Mouse (Mus musculus): ENCODE data around the gene Chad. TPM values are rescaled to one million over a fixed set of nuclear protein-coding genes. Genes with fewer than 3 reads are reported as not detected.

Chad gene
- total RNA-seq, 1 experiment, result not detected

GRCm38 (mm10) chr11:94575036-94575435 lies 10.2 kb downstream of the Chad start:
- no peak for DNase-seq (ENCODE audit: low read depth, low spot score)
- peaks cover 4% of the 10 kb centered on the region; the same call in 1 of the 2 replicates for H3K36me3 ChIP-seq (ENCODE audit: control insufficient read depth, insufficient read depth, low read length, poor library complexity, severe bottlenecking)
- H3K27ac ChIP-seq (ENCODE audit: insufficient read depth, low read depth, low read length, poor library complexity, severe bottlenecking), result no peak overlapping the region
- in situ Hi-C loops (cut with MboI; ENCODE audit: low sequenced_read_pairs in 2 of 2, unreplicated experiment in 2 of 2), result no loop called here
- no peaks in the 10 kb centered on the region for H3K9me3 ChIP-seq (ENCODE audit: control insufficient read depth, insufficient read depth, low read depth, low read length)
- H3K4me3 ChIP-seq (ENCODE audit: insufficient read depth in 1 of 2, low read depth in 1 of 2, low read length in 2 of 2, poor library complexity in 1 of 2, severe bottlenecking in 1 of 2), result no peak overlapping the region
- H3K4me1 ChIP-seq (ENCODE audit: control insufficient read depth in 2 of 2, insufficient read depth in 2 of 2, low read length in 2 of 2, poor library complexity in 1 of 2), result peaks cover 0 to 5% of the 10 kb centered on the region in 2 experiments; a peak in 2 of 4 replicates
- no peak for TF ChIP-seq MAFK (IDR thresholded peaks at IDR 0.05; ENCODE audit: insufficient read depth, low read depth, low read length)
- no peak for TF ChIP-seq ZNF384 (IDR thresholded peaks at IDR 0.05; ENCODE audit: low read depth, low read length)
- H3K9ac ChIP-seq (ENCODE audit: insufficient read depth, low read depth, low read length, poor library complexity, severe bottlenecking), result no peak overlapping the region

- Histone ChIP-seq H3K9ac (ENCODE audit: insufficient read depth, low read depth, low read length, poor library complexity, severe bottlenecking) (no peak overlapping the region), H3K27ac (ENCODE audit: insufficient read depth, low read depth, low read length, poor library complexity, severe bottlenecking) (no peak overlapping the region), H3K9me3 (ENCODE audit: control insufficient read depth, insufficient read depth, low read depth, low read length) (no peaks in the 10 kb centered on the region), H3K4me3 (ENCODE audit: insufficient read depth in 1 of 2, low read depth in 1 of 2, low read length in 2 of 2, poor library complexity in 1 of 2, severe bottlenecking in 1 of 2) (no peak overlapping the region), H3K36me3 (ENCODE audit: control insufficient read depth, insufficient read depth, low read length, poor library complexity, severe bottlenecking) (no peaks in the 10 kb centered on the region), H3K4me1 (ENCODE audit: control insufficient read depth in 2 of 2, insufficient read depth in 2 of 2, low read length in 2 of 2, poor library complexity in 1 of 2) (peaks cover 3% of the 10 kb centered on the region in 2 experiments; a peak in 3 of 4 replicates)
- no peak for TF ChIP-seq ZNF384 (IDR thresholded peaks at IDR 0.05; ENCODE audit: low read depth, low read length)
- TF ChIP-seq ZC3H11A (IDR thresholded peaks at IDR 0.05; ENCODE audit: borderline replicate concordance, low read depth, low read length), result no peak
- no peak for TF ChIP-seq CHD2 (IDR thresholded peaks at IDR 0.05; ENCODE audit: low read depth, low read length)
- no peak for TF ChIP-seq MAFK (IDR thresholded peaks at IDR 0.05; ENCODE audit: insufficient read depth, low read depth, low read length)
- no peak for TF ChIP-seq HCFC1 (IDR thresholded peaks at IDR 0.05; ENCODE audit: borderline replicate concordance, insufficient read depth, low read length)
- no peak for DNase-seq (ENCODE audit: low read depth, low spot score)
- in situ Hi-C loops (cut with MboI; ENCODE audit: low sequenced_read_pairs in 2 of 2, unreplicated experiment in 2 of 2), result no loop called here
These were observed 11.5 kb downstream of the Chad start for GRCm38 (mm10) chr11:94576361-94576760.

- H3K9me3 ChIP-seq (ENCODE audit: control insufficient read depth, insufficient read depth, low read depth, low read length), result no peaks in the 10 kb centered on the region
- no peak overlapping the region for H3K9ac ChIP-seq (ENCODE audit: insufficient read depth, low read depth, low read length, poor library complexity, severe bottlenecking)
- in situ Hi-C loops (cut with MboI; ENCODE audit: low sequenced_read_pairs in 2 of 2, unreplicated experiment in 2 of 2), result no loop called here
- 0 out of 2 replicates have a peak, but pooled peaks have one; percentile 36 for TF ChIP-seq ZNF384 (IDR thresholded peaks at IDR 0.05; ENCODE audit: low read depth, low read length)
- no peak for TF ChIP-seq ZC3H11A (IDR thresholded peaks at IDR 0.05; ENCODE audit: borderline replicate concordance, low read depth, low read length)
- TF ChIP-seq HCFC1 (IDR thresholded peaks at IDR 0.05; ENCODE audit: borderline replicate concordance, insufficient read depth, low read length), result no peak
- no peak for TF ChIP-seq CHD2 (IDR thresholded peaks at IDR 0.05; ENCODE audit: low read depth, low read length)
- TF ChIP-seq MAFK (IDR thresholded peaks at IDR 0.05; ENCODE audit: insufficient read depth, low read depth, low read length), result no peak
- no peak overlapping the region for H3K27ac ChIP-seq (ENCODE audit: insufficient read depth, low read depth, low read length, poor library complexity, severe bottlenecking)
- H3K36me3 ChIP-seq (ENCODE audit: control insufficient read depth, insufficient read depth, low read length, poor library complexity, severe bottlenecking), result no peaks in the 10 kb centered on the region
- DNase-seq (ENCODE audit: low read depth, low spot score), result no peak
- H3K4me3 ChIP-seq (ENCODE audit: insufficient read depth in 1 of 2, low read depth in 1 of 2, low read length in 2 of 2, poor library complexity in 1 of 2, severe bottlenecking in 1 of 2), result no peak overlapping the region
- peaks cover 3% of the 10 kb centered on the region in 2 experiments; a peak in 3 of 4 replicates for H3K4me1 ChIP-seq (ENCODE audit: control insufficient read depth in 2 of 2, insufficient read depth in 2 of 2, low read length in 2 of 2, poor library complexity in 1 of 2)
These were observed 15.4 kb downstream of the Chad start for GRCm38 (mm10) chr11:94580111-94580740.

GRCm38 (mm10) chr11:94585091-94585490 lies 20.2 kb downstream of the Chad start:
- no peaks in the 10 kb centered on the region for H3K36me3 ChIP-seq (ENCODE audit: control insufficient read depth, insufficient read depth, low read length, poor library complexity, severe bottlenecking)
- TF ChIP-seq ZNF384 (IDR thresholded peaks at IDR 0.05; ENCODE audit: low read depth, low read length) (no peak), HCFC1 (IDR thresholded peaks at IDR 0.05; ENCODE audit: borderline replicate concordance, insufficient read depth, low read length) (no peak), CHD2 (IDR thresholded peaks at IDR 0.05; ENCODE audit: low read depth, low read length) (no peak), MAFK (IDR thresholded peaks at IDR 0.05; ENCODE audit: insufficient read depth, low read depth, low read length) (no peak), ZC3H11A (IDR thresholded peaks at IDR 0.05; ENCODE audit: borderline replicate concordance, low read depth, low read length) (no peak)
- H3K4me3 ChIP-seq (ENCODE audit: insufficient read depth in 1 of 2, low read depth in 1 of 2, low read length in 2 of 2, poor library complexity in 1 of 2, severe bottlenecking in 1 of 2), result no peak overlapping the region
- H3K9me3 ChIP-seq (ENCODE audit: control insufficient read depth, insufficient read depth, low read depth, low read length), result no peaks in the 10 kb centered on the region
- H3K4me1 ChIP-seq (ENCODE audit: control insufficient read depth in 2 of 2, insufficient read depth in 2 of 2, low read length in 2 of 2, poor library complexity in 1 of 2), result peaks cover 3% of the 10 kb centered on the region in 2 experiments; a peak in 3 of 4 replicates
- in situ Hi-C loops (cut with MboI; ENCODE audit: low sequenced_read_pairs in 2 of 2, unreplicated experiment in 2 of 2), result no loop called here
- no peak overlapping the region for H3K9ac ChIP-seq (ENCODE audit: insufficient read depth, low read depth, low read length, poor library complexity, severe bottlenecking)
- DNase-seq (ENCODE audit: low read depth, low spot score), result no peak
- no peak overlapping the region for H3K27ac ChIP-seq (ENCODE audit: insufficient read depth, low read depth, low read length, poor library complexity, severe bottlenecking)

Measured in ES-E14 (cell line).